Mouse (Mus musculus) CH12.LX (cell line): ENCODE data around the gene Spi1. TPM values are rescaled to one million over a fixed set of nuclear protein-coding genes. Genes with fewer than 3 reads are reported as not detected.

ENCODE experiments used
- DNase-seq: peaks from one replicate; pipeline ENCODE4 v3.0.0-alpha.2; 2013; ENCODE audit errors: extremely low read depth
- H3K27ac ChIP-seq: 2 replicates; pipeline ENCODE4 v1.5.1; 2012; ENCODE audit warnings: low read depth, mild to moderate bottlenecking, control low read depth, moderate library complexity; ENCODE audit not compliant: insufficient read depth
- H3K27me3 ChIP-seq: replicated peaks from 2 replicates; pipeline ENCODE3; 2012; ENCODE audit warnings: inconsistent platforms
- H3K36me3 ChIP-seq, 2 experiments: replicated peaks in 1 of 2; 2 replicates each; pipeline versions ENCODE3 to v1.6.1; 2012; ENCODE audit warnings: inconsistent platforms in 1 of 2, low read length in 1 of 2, mild to moderate bottlenecking in 1 of 2, mixed read lengths in 1 of 2, moderate library complexity in 1 of 2; ENCODE audit not compliant: control insufficient read depth in 1 of 2, insufficient read depth in 1 of 2
- H3K4me1 ChIP-seq, 2 experiments: 2 replicates each; pipeline ENCODE4 v1.6.1; 2012; ENCODE audit warnings: inconsistent platforms in 1 of 2, moderate library complexity in 1 of 2; ENCODE audit not compliant: insufficient read depth in 2 of 2, control insufficient read depth in 1 of 2
- H3K4me2 ChIP-seq: 2 replicates; pipeline ENCODE4 v1.6.1; 2012; ENCODE audit warnings: low read depth, mild to moderate bottlenecking, control low read depth; ENCODE audit not compliant: poor library complexity, insufficient read depth, severe bottlenecking
- H3K4me3 ChIP-seq, 3 experiments: fragments of 150-350 bp in 1 of 3; sonication (generic) in 1 of 3; replicated peaks in 1 of 3; 2 replicates each; pipeline versions ENCODE3 to v1.5.1; 2011 to 2012; ENCODE audit warnings: low read depth in 2 of 3, low read length in 2 of 3, mild to moderate bottlenecking in 2 of 3, moderate library complexity in 2 of 3, control low read depth in 1 of 3, improper control_type of control experiment in 1 of 3, inconsistent platforms in 1 of 3, mixed read lengths in 1 of 3; ENCODE audit not compliant: poor library complexity in 1 of 3
- H3K79me2 ChIP-seq: replicated peaks from 2 replicates; pipeline ENCODE4 v1.6.1; 2012; ENCODE audit warnings: mild to moderate bottlenecking, moderate library complexity; ENCODE audit not compliant: control insufficient read depth, poor library complexity, insufficient read depth, severe bottlenecking; ENCODE audit errors: extremely low read depth
- H3K9ac ChIP-seq: 2 replicates; pipeline ENCODE4 v1.6.1; 2012; ENCODE audit warnings: low read depth, mild to moderate bottlenecking, control low read depth, moderate library complexity; ENCODE audit not compliant: insufficient read depth
- H3K9me3 ChIP-seq: replicated peaks from 2 replicates; pipeline ENCODE3; 2012; ENCODE audit warnings: low read length, inconsistent platforms, mixed read lengths
- BHLHE40 ChIP-seq: IDR thresholded peaks from 2 replicates; pipeline ENCODE4 v1.6.1; 2011; ENCODE audit warnings: mild to moderate bottlenecking, low read depth, low read length, improper control_type of control experiment
- CTCF ChIP-seq, 2 experiments: IDR thresholded peaks in 1 of 2; conservative IDR thresholded peaks in 1 of 2; 2 replicates each; pipeline ENCODE4 v1.5.1; 2011 to 2012; ENCODE audit warnings: low read depth in 2 of 2, low read length in 2 of 2, improper control_type of control experiment in 1 of 2, inconsistent platforms in 1 of 2, mild to moderate bottlenecking in 1 of 2, moderate library complexity in 1 of 2
- E2F4 ChIP-seq: IDR thresholded peaks from 2 replicates; pipeline ENCODE4 v1.6.1; 2011; ENCODE audit warnings: low read depth, low read length, improper control_type of control experiment; ENCODE audit not compliant: insufficient replicate concordance
- ELF1 ChIP-seq: IDR thresholded peaks from 2 replicates; pipeline ENCODE4 v1.6.1; 2014; ENCODE audit warnings: low read depth, mild to moderate bottlenecking, inconsistent platforms, low read length, improper control_type of control experiment
- EP300 ChIP-seq: IDR thresholded peaks from 2 replicates; pipeline ENCODE4 v1.6.1; 2011; ENCODE audit warnings: low read length, improper control_type of control experiment
- ETS1 ChIP-seq: conservative IDR thresholded peaks from 2 replicates; pipeline ENCODE4 v1.6.1; 2012; ENCODE audit warnings: low read depth, mild to moderate bottlenecking, inconsistent platforms, low read length, improper control_type of control experiment, moderate library complexity
- IRF4 ChIP-seq: IDR thresholded peaks from 2 replicates; pipeline ENCODE4 v1.6.1; 2014; ENCODE audit warnings: low read depth, mild to moderate bottlenecking, inconsistent platforms, low read length, improper control_type of control experiment
- JUND ChIP-seq: conservative IDR thresholded peaks from 2 replicates; pipeline ENCODE4 v1.6.1; 2011; ENCODE audit warnings: low read depth, low read length, improper control_type of control experiment
- MAFK ChIP-seq: IDR thresholded peaks from 2 replicates; pipeline ENCODE4 v1.6.1; 2011; ENCODE audit warnings: low read length, improper control_type of control experiment; ENCODE audit not compliant: insufficient replicate concordance
- MAX ChIP-seq: IDR thresholded peaks from 2 replicates; pipeline ENCODE4 v1.6.1; 2011; ENCODE audit warnings: low read length, improper control_type of control experiment
- MAZ ChIP-seq: IDR thresholded peaks from 2 replicates; pipeline ENCODE4 v1.6.1; 2012; ENCODE audit warnings: low read depth, mild to moderate bottlenecking, inconsistent platforms, low read length, improper control_type of control experiment, moderate library complexity
- MYC ChIP-seq: IDR thresholded peaks from 2 replicates; pipeline ENCODE4 v1.6.1; 2011; ENCODE audit warnings: low read depth, mild to moderate bottlenecking, improper control_type of control experiment, low read length
- NELFE ChIP-seq: IDR thresholded peaks from 2 replicates; pipeline ENCODE4 v1.6.1; 2011; ENCODE audit warnings: low read depth, low read length, improper control_type of control experiment
- NRF1 ChIP-seq: IDR thresholded peaks from 2 replicates; pipeline ENCODE4 v1.6.1; 2014; ENCODE audit warnings: low read depth, mild to moderate bottlenecking, inconsistent platforms, low read length, improper control_type of control experiment, moderate library complexity
- PAX5 ChIP-seq: IDR thresholded peaks from 2 replicates; pipeline ENCODE4 v1.6.1; 2012; ENCODE audit warnings: low read length, inconsistent platforms, mixed read lengths
- POLR2AphosphoS2 ChIP-seq: IDR thresholded peaks from 2 replicates; pipeline ENCODE4 v1.6.1; 2011; ENCODE audit warnings: low read depth, low read length, improper control_type of control experiment
- RAD21 ChIP-seq: IDR thresholded peaks from 2 replicates; pipeline ENCODE4 v1.6.1; 2011; ENCODE audit warnings: low read depth, mild to moderate bottlenecking, low read length, improper control_type of control experiment, moderate library complexity
- SMC3 ChIP-seq: IDR thresholded peaks from 2 replicates; pipeline ENCODE4 v1.6.1; 2011; ENCODE audit warnings: low read depth, low read length, improper control_type of control experiment
- UBTF ChIP-seq: IDR thresholded peaks from 2 replicates; pipeline ENCODE4 v1.6.1; 2012; ENCODE audit warnings: low read depth, mild to moderate bottlenecking, inconsistent platforms, low read length, improper control_type of control experiment, moderate library complexity
- USF1 ChIP-seq: IDR thresholded peaks from 2 replicates; pipeline ENCODE4 v1.6.1; 2014; ENCODE audit warnings: low read depth, mild to moderate bottlenecking, inconsistent platforms, low read length, improper control_type of control experiment
- ZKSCAN1 ChIP-seq: IDR thresholded peaks from 2 replicates; pipeline ENCODE4 v1.6.1; 2012; ENCODE audit warnings: low read depth, inconsistent platforms, low read length, improper control_type of control experiment, borderline replicate concordance
- ZNF384 ChIP-seq: IDR thresholded peaks from 2 replicates; pipeline ENCODE4 v1.6.1; 2012; ENCODE audit warnings: low read depth, low read length, improper control_type of control experiment, inconsistent platforms
- dilution Hi-C: fragments of 300-500 bp; cut with MboI; formaldehyde crosslinking; loops from 2 replicates; pipeline ENCODE4 v1.14.3; 2020; ENCODE audit warnings: low sequenced_read_pairs; ENCODE audit not compliant: extremely low pct_unique_long_range_greater_than_20kb, extremely low pct_ligation_motif_present
- in situ Hi-C: fragments of 300-500 bp; cut with MboI; formaldehyde crosslinking; loops from 3 replicates; pipeline ENCODE4 v1.14.3; 2019; ENCODE audit warnings: low sequenced_read_pairs, low pct_ligation_motif_present, low pct_unique_long_range_greater_than_20kb, mixed read lengths
- polyA plus RNA-seq: library from polyadenylated mRNA; unstranded; fragments of >175 nt; gene quantifications from 2 replicates; pipeline ENCODE4 v1.2.1, GENCODE M21; 2012; ENCODE audit warnings: low read depth; ENCODE audit not compliant: insufficient read length
- total RNA-seq, 2 experiments: library from RNA; depleted of rRNA; stranded (reverse); fragments of 300-350 nt in 1 of 2; fragments of >200 nt in 1 of 2; gene quantifications; 2 replicates each; pipeline ENCODE4 v1.2.3; 2012 to 2014

The Spi1 gene
- total and polyA plus RNA-seq, 3 experiments, result 24.7 to 45.7 (median 42.6) TPM

DNA sequence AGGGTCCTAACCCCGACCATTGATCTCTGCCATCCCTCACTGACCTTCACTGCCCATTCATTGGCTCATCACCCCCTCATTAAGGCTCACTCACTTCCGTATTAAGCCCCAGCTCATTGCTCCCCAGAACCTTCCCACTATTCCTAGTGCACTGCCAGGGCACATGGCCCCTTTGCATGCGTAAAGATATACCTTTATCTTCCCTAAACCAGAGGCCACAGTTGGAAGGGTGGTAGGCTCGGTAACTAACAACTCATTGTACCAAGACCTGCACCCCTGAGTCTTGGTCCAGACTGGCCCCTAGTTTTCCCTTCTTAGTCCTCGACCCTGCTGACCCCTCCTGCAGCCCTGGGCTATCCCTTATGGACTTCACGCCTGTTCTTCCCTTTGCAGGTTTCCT, 31.7 kb downstream of the Spi1 start:
- H3K4me3 ChIP-seq, result no peak overlapping the region
- H3K4me2 ChIP-seq, result no peak overlapping the region
- no peak for TF ChIP-seq NRF1
- no peak for TF ChIP-seq ELF1
- TF ChIP-seq E2F4, result no peak
- TF ChIP-seq IRF4, result no peak
- no peak for TF ChIP-seq UBTF
- 0 out of 4 replicates have a peak, but pooled peaks cover 0 to 3% of the 10 kb centered on the region in 2 experiments for H3K4me1 ChIP-seq
- no peaks in the 10 kb centered on the region for H3K27me3 ChIP-seq
- dilution Hi-C loops, result no loop called here
- no peaks in the 10 kb centered on the region for H3K9me3 ChIP-seq
- H3K27ac ChIP-seq, result no peak overlapping the region
- in situ Hi-C loops, result no loop called here
- H3K9ac ChIP-seq, result no peak overlapping the region
- DNase-seq, result no peak
- peaks cover 1% of the 10 kb centered on the region for H3K79me2 ChIP-seq
- peaks cover 73 to 94% of the 10 kb centered on the region in 2 experiments for H3K36me3 ChIP-seq

DNA sequence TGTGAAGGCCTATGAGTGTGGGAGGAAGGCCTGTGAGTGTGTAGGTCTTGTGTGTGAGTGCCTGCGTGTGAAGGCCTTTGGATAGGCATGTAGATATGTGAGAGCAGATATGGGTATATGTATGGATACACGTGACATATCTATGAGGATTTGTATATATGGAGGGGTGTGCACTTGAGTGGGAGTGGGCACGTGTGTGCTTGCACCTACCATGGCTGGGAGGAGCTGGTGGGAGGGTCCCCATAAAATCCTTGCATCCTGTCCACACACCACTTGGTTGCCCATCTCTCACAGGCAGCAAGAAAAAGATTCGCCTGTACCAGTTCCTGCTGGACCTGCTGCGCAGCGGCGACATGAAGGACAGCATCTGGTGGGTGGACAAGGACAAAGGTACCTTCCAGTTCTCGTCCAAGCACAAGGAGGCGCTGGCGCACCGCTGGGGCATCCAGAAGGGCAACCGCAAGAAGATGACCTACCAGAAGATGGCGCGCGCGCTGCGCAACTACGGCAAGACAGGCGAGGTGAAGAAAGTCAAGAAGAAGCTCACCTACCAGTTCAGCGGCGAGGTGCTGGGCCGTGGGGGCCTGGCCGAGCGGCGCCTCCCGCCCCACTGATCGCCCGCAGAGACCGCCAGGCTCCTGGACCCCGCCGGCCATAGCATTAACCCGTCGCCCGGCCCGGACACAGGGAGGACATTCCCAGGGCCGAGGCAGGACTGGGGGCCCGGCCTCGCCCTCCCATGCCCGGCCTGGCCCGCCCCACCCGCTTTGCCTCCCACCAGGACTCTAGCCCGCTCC, 32.8 kb downstream of the Spi1 start:
- peaks cover 0 to 5% of the 10 kb centered on the region in 2 experiments; a peak in 1 of 4 replicates for H3K4me1 ChIP-seq
- TF ChIP-seq ZKSCAN1, result no peak
- no peak for TF ChIP-seq PAX5
- TF ChIP-seq ELF1, result no peak
- TF ChIP-seq RAD21, result peak; percentile 69
- TF ChIP-seq MAX, result no peak
- peak in 1 of 2 experiments; percentile 96; a peak in 2 of 4 replicates for TF ChIP-seq CTCF (conservative IDR thresholded peaks at IDR 0.05 in 1 of 2, IDR thresholded peaks at IDR 0.05 in 1 of 2; ENCODE audit: low read depth in 2 of 2, low read length in 2 of 2)
- no peak for TF ChIP-seq EP300
- no peak for TF ChIP-seq MAZ
- TF ChIP-seq MAFK, result no peak
- no peak for TF ChIP-seq ETS1
- TF ChIP-seq USF1, result no peak
- no peak for TF ChIP-seq BHLHE40
- TF ChIP-seq ZNF384, result no peak
- TF ChIP-seq IRF4, result no peak
- peak; percentile 68 for TF ChIP-seq SMC3
- TF ChIP-seq POLR2AphosphoS2, result no peak
- TF ChIP-seq JUND, result no peak
- no peak for TF ChIP-seq NELFE
- no peak for TF ChIP-seq MYC
- in situ Hi-C loops, result no loop called here

More for the DNA sequence above, 32.8 kb downstream of the Spi1 start:
- DNase-seq, result peak; percentile 58
- H3K9ac ChIP-seq, result no peak overlapping the region
- no peak overlapping the region for H3K4me3 ChIP-seq
- no peak overlapping the region for H3K4me2 ChIP-seq
- H3K9me3 ChIP-seq, result no peaks in the 10 kb centered on the region
- peaks cover 63 to 86% of the 10 kb centered on the region in 2 experiments for H3K36me3 ChIP-seq
- dilution Hi-C loops, result no loop called here
- H3K79me2 ChIP-seq, result no peaks in the 10 kb centered on the region; the same call in none of the 2 replicates
- no peaks in the 10 kb centered on the region for H3K27me3 ChIP-seq
- H3K27ac ChIP-seq, result no peak overlapping the region
